Comparison of ENCODE assay signal across 8 mouse cellular contexts in the genomic region with DNA sequence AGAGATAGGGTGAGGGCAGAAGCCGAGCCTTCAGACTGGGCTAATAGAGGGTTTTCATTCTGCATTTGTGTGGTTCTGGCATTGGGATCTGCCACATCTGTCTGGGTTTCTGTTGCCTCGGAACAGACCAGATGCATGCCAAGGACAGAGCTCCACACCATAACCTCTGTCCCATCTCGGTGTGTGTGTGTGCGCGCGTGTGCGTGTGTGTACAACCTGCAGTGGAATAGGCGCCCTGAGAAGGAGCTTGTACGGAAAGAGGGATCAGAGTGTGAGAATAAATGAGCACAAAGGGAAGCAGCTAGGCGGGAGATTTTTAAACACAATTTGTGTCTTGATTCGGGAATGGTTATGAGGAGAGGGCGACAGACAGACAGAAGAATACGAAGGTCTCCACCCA.
DNase-seq lines count a peak whose midpoint lies in the region; ATAC-seq and TF ChIP-seq lines count a peak whose summit lies in the region.

No protein-coding gene starts in this region.

- H3K27me3 ChIP-seq in cerebellum, adult 2 months (ENCODE audit: control insufficient read depth, insufficient read depth, low read length): no peaks in the 10 kb centered on the region
- H3K27me3 ChIP-seq in lung, embryonic 16.5 days (ENCODE audit: control insufficient read depth, insufficient read depth, low read depth, low read length): no peaks in the 10 kb centered on the region
- H3K27me3 ChIP-seq in limb, embryonic 14.5 days (ENCODE audit: control insufficient read depth, insufficient read depth, low read length): no peaks in the 10 kb centered on the region
- no peaks in the 10 kb centered on the region for H3K27me3 ChIP-seq in stomach, embryonic 15.5 days (replicated peaks)

- H3K27ac ChIP-seq in cerebellum, adult 2 months (ENCODE audit: insufficient read depth, low read length): no peak overlapping the region
- H3K27ac ChIP-seq in lung, embryonic 16.5 days (ENCODE audit: low read length): no peak overlapping the region
- no peak overlapping the region for H3K27ac ChIP-seq in limb, embryonic 14.5 days (replicated peaks; ENCODE audit: low read depth, low read length)
- H3K27ac ChIP-seq in stomach, embryonic 15.5 days: no peak overlapping the region; the same call in 1 of the 2 replicates

- H3K4me3 ChIP-seq in cerebellum, adult 2 months (replicated peaks; ENCODE audit: insufficient read depth, low read depth, low read length): peak overlapping the region; percentile 69
- H3K4me3 ChIP-seq in lung, embryonic 16.5 days (ENCODE audit: low read length): peak overlapping the region; percentile 38
- H3K4me3 ChIP-seq in lung, adult 2 months (replicated peaks; ENCODE audit: extremely low read depth, low read depth, low read length): no peak overlapping the region
- peak overlapping the region; percentile 35 for H3K4me3 ChIP-seq in limb, embryonic 14.5 days (replicated peaks; ENCODE audit: low read length)
- H3K4me3 ChIP-seq in stomach, embryonic 15.5 days (replicated peaks): peak overlapping the region; percentile 42

- no peaks in the 10 kb centered on the region for H3K9me3 ChIP-seq in lung, embryonic 16.5 days (ENCODE audit: control insufficient read depth, low read length)
- H3K9me3 ChIP-seq in limb, embryonic 14.5 days (ENCODE audit: control insufficient read depth, low read length): no peaks in the 10 kb centered on the region
- no peaks in the 10 kb centered on the region for H3K9me3 ChIP-seq in stomach, embryonic 15.5 days

- no peak for TF ChIP-seq POLR2A in cerebellum, adult 2 months (IDR thresholded peaks at IDR 0.05; ENCODE audit: borderline replicate concordance, insufficient read depth, low read length)
- no peak for TF ChIP-seq POLR2A in lung, adult 2 months (IDR thresholded peaks at IDR 0.05; ENCODE audit: borderline replicate concordance, extremely low read depth, low read depth, low read length)
- TF ChIP-seq POLR2A in limb, embryonic 14.5 days (IDR thresholded peaks at IDR 0.05; ENCODE audit: borderline replicate concordance, extremely low read depth, insufficient read depth, insufficient read length): no peak

- peak overlapping the region; percentile 1; the same call in 1 of the 2 replicates for H3K9ac ChIP-seq in lung, embryonic 16.5 days (ENCODE audit: low read length)
- peak overlapping the region; percentile 38; the same call in 1 of the 2 replicates for H3K9ac ChIP-seq in limb, embryonic 14.5 days (ENCODE audit: low read depth, low read length, severe bottlenecking)
- no peak overlapping the region for H3K9ac ChIP-seq in stomach, embryonic 15.5 days

- H3K4me1 ChIP-seq in cerebellum, adult 2 months (ENCODE audit: control insufficient read depth, insufficient read depth, low read length): peaks cover 4% of the 10 kb centered on the region; the same call in 1 of the 2 replicates
- H3K4me1 ChIP-seq in lung, embryonic 16.5 days (replicated peaks; ENCODE audit: control insufficient read depth, insufficient read depth, low read length): peaks cover 10% of the 10 kb centered on the region
- peaks cover 3% of the 10 kb centered on the region; the same call in 1 of the 2 replicates for H3K4me1 ChIP-seq in lung, adult 2 months (ENCODE audit: control insufficient read depth, insufficient read depth, low read length)
- H3K4me1 ChIP-seq in limb, embryonic 14.5 days (ENCODE audit: control insufficient read depth, insufficient read depth, low read length): peaks cover 8% of the 10 kb centered on the region
- H3K4me1 ChIP-seq in stomach, embryonic 15.5 days: peaks cover 12% of the 10 kb centered on the region

- no peak for ATAC-seq in cerebellum, adult (ENCODE audit: insufficient number of reproducible peaks, low FRiP score, low TSS enrichment)
- ATAC-seq in lung, embryonic 16.5 days (ENCODE audit: low read depth): no peak
- ATAC-seq in limb, embryonic 14.5 days (ENCODE audit: low FRiP score, low read depth): no peak; the same call in 1 of the 2 replicates
- no peak for ATAC-seq in stomach, embryonic 15.5 days (ENCODE audit: insufficient read depth, low FRiP score, low read depth)
- no peak for ATAC-seq in monocyte, adult 5-6 weeks (replicated peaks; ENCODE audit: insufficient number of reproducible peaks, low FRiP score, low TSS enrichment, poor library complexity, severe bottlenecking)

- no peak for DNase-seq in cerebellum, adult 2 months
- no peak for DNase-seq in lung, adult 2 months
- no peak for DNase-seq in limb, embryonic 14.5 days (ENCODE audit: low spot score)
- DNase-seq in ovary, postnatal 10 days (ENCODE audit: low spot score): no peak

- TF ChIP-seq CTCF in cerebellum, adult 2 months (IDR thresholded peaks at IDR 0.05; ENCODE audit: borderline replicate concordance, insufficient read depth, low read depth, low read length): no peak
- no peak for TF ChIP-seq CTCF in lung, adult 2 months (IDR thresholded peaks at IDR 0.05; ENCODE audit: insufficient read depth, low read length)

- H3K36me3 ChIP-seq in lung, embryonic 16.5 days (ENCODE audit: control insufficient read depth, insufficient read depth, low read length): no peaks in the 10 kb centered on the region
- H3K36me3 ChIP-seq in limb, embryonic 14.5 days (ENCODE audit: control insufficient read depth, insufficient read depth, low read length): no peaks in the 10 kb centered on the region
- H3K36me3 ChIP-seq in stomach, embryonic 15.5 days: no peaks in the 10 kb centered on the region

- WGBS in cerebellum, adult 2 months: 13% methylated on average over 13 of the region's 13 CpGs
- WGBS in lung, embryonic 16.5 days: 17% methylated on average over 13 of the region's 13 CpGs
- 13% methylated on average over 13 of the region's 13 CpGs for WGBS in lung, adult 2 months
- WGBS in limb, embryonic 14.5 days: 17% methylated on average over 13 of the region's 13 CpGs
- 13% methylated on average over 13 of the region's 13 CpGs for WGBS in stomach, embryonic 15.5 days

- peak overlapping the region; percentile 64 for H3K4me2 ChIP-seq in lung, embryonic 16.5 days (ENCODE audit: low read depth, low read length)
- peak overlapping the region; percentile 70 for H3K4me2 ChIP-seq in limb, embryonic 14.5 days (replicated peaks; ENCODE audit: low read depth, low read length, severe bottlenecking)
- H3K4me2 ChIP-seq in stomach, embryonic 15.5 days: peak overlapping the region; percentile 91
